Mouse (Mus musculus): ENCODE results near the gene Nfatc3. TPM values are rescaled to one million over a fixed set of nuclear protein-coding genes. Genes with fewer than 3 reads are reported as not detected.
A peak's percentile ranks its signal among the peaks of the same experiment; 100 is the strongest.
"Not testable (repeated sequence)": the region's sequence is repeated elsewhere in the genome, so short reads cannot be mapped to it uniquely, and the experiment has no call there.

Gene Nfatc3
- 102 and 103 TPM in 2 replicates for total RNA-seq (2014; fragmentation: Nextera tagmentation)
- total RNA-seq (2017) = 35.0 and 35.3 TPM in 2 replicates

DNA sequence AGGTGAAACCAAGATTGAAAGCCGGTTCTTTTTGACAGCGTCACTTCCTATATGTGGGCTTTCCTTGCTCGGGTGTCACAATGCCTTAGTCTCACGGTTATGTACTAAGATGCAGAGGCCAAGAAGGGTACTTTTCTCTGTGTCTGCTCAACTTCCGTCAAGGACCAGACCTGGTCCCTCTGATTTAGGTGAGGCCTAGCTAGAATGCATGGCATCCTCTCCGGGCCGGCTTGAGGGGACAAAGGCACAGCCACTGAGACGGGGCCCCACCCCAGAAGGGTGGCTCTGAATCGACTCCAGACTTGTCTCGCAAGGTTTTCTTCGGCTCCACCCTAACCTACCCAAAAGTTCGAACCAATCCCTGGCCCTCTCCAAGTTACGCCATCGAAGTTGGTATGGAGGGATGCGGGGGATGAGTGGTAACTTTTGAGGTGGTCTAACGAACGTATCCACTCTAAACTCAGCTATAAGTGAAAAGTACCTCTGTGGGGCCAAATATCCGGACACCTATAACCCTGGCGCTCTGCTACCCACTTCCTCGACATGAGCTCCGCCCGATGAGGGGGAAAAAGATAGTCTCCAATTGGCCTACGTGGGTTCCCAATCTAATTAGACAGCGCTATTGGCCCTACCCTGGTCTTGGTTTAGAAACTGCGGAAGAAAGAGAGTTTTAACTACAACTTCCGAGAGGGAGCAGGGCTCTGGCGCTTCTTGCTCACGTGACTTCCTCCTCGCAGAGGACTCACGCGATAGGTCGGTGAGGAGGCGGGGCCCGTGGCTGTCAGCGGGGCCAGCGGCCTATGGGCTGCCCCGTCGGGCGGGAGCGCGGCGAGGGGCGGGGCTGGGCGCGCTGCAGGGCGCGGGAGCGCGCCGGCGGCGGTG lies at the start of gene Nfatc3:
Gene Nfatc3, plus strand, starts transcription at position 110 of the 882 bp plus-strand sequence.
- ATAC-seq (replicated peaks; ENCODE audit: low FRiP score, low TSS enrichment, poor library complexity, severe bottlenecking) = peak; percentile 90

DNA sequence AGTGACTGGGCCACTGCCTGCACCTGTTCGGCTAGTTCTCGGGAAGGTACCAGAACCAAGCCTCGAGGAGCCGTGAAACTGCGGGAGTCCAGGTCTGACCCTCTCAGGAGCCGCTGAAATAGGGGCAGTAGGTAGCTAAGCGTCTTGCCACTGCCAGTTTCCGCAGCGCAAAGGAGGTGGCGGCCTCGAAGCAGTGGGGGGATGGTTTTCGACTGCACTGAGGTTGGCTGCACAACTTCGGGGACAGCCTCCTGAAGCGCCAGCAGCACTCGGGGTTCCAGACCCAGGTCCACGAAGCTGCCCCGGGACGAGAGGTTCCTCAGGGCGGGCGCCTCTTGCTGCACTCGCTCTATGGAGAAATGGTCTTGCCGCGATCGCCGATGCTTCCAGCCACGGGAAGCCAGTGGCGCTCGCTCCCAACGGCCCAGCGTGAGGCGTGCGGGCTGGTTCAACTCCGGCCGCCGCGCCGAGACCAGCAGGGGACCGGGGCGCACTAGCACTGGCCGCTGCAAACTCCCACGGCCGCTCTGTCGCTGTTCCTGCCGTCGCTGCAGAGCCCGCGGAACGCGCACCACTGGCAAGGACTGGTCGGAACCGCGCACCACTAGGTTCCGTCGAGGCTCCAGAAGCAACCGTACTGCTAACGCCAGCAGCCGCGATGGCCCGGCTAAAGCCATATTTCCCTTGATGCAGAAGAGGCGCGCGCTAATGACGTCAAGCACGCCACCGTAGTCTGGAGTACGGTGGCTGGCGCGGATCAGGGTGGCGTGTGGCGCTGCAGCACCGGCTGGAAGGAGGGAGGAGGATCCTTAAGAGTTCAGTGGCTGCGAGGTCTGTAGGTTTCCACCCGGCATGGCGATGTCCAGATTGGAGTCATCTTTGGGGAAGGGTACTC lies 47.6 kb upstream of the Nfatc3 start:
- ATAC-seq (replicated peaks; ENCODE audit: low FRiP score, low TSS enrichment, poor library complexity, severe bottlenecking) = peak; percentile 91

DNA sequence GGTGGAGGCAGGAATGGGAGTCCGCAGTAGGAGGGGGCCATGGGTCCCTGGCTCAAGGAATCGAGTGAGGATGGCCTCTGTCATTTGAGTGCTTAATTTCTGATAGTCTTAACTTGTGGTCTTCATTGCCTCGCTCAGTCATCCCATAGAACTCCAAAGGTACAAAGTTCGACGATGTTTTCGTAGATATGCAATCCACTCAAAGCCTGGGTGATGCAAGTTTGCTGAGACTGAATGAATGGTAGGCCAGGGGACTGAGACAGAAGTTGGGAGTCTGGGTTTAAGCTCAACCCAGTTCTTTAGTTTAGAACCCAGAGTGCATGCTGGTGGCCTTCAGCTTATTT lies 47.0 kb upstream of the Nfatc3 start, which contains the start of gene Ddx28:
Gene Ddx28, minus strand, starts transcription at position 240 of the 344 bp plus-strand sequence.
- ATAC-seq (replicated peaks; ENCODE audit: low FRiP score, low TSS enrichment, poor library complexity, severe bottlenecking) = peak; percentile 15; the same call in 1 of the 2 replicates

DNA sequence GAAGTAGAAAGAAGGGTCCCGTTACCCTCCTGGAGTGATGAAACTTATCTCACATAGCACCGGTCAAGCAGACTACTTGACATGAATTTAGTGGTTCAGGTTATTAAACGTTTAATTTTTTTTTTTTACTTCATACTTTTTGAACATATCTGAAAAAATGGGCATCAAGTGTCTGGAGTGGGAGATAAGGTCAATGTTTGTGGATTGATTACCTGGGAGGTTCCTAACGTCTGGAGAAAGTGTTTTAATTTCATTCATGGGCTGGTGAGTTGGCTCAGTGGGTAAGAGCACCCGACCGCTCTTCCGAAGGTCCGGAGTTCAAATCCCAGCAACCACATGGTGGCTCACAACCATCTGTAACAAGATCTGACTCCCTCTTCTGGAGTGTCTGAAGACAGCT lies 46.4 kb upstream of the Nfatc3 start:
- ATAC-seq (replicated peaks; ENCODE audit: low FRiP score, low TSS enrichment, poor library complexity, severe bottlenecking) = not testable (repeated sequence)

DNA sequence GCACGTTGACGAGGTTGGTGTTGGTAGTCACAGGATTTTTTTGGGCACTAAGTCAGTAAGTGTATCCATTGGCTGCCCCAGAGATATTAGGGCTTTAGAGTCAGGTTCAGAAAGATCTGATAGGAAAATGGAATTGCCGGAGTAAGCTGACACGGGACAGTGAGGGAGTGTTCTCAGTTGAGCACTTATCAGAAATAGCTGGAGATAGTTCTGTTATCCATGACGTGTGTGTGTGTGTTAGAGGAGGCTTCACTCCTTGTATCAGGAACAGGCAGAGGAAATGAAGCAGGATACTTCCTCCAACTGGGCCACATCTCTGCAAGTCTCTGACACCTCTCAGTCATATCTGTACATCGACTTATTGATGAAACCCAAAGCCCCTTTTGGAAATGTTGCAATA lies 42.4 kb upstream of the Nfatc3 start:
- ATAC-seq (replicated peaks; ENCODE audit: low FRiP score, low TSS enrichment, poor library complexity, severe bottlenecking) = peak; percentile 10; the same call in 1 of the 2 replicates

DNA sequence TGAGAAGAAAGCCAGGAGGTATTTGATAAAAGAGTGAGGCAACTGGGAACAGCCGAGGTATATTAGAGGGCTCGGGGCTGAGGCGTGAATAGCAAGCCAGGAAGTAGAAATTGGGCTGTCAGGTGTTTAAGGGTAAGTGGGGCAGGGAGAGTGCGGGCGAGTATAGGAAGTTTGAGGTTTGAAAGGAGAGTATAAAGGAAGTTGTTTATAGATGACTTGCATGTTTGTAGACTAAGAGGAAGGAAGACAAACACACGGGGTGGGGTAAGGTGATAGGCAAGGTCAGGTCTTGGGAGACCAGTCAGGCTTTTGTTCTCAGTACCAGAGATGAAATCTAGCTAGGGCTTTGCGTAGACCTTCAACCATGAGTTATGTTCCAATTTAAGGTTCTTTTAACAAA lies 41.5 kb upstream of the Nfatc3 start:
- ATAC-seq (replicated peaks; ENCODE audit: low FRiP score, low TSS enrichment, poor library complexity, severe bottlenecking) = no peak

DNA sequence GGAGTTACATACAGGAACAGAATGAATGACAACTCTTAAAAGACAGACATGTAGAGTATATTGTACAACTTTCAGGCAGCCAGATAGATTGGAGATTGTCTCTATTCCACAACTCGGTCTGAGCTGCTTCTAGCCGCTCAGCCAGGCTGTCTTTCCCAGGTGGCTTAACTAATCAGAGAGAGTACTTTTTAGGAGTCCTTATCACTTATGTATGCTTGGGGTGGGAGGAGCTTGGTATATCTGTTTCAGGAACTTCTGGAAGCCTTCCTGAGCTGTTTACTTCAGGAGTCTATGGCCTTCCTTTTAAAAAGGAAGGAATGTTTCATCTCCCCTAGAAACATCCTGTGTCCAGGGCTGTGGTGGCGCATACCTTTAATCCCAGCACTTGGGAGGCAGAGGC lies 40.6 kb upstream of the Nfatc3 start:
- no peak for ATAC-seq (replicated peaks; ENCODE audit: low FRiP score, low TSS enrichment, poor library complexity, severe bottlenecking)

DNA sequence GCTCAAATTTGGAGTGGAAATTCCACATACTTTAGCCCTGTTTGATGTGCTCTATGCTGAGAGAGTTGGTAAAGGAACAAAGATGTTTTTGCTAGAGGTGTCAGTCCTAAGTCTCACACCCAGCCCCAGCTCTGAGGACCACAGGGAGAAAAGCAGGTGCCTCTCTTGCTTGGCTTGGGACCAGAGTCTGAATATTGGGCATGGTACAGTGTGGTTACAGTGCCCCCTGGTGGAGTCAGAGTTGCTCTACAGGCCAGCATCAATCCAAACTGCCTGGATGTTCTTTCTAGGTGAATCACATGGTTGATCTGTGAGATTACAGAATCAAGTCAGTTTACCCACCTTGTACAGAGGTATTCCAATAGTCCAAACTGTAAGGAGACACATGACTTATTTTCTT lies 36.2 kb upstream of the Nfatc3 start:
- ATAC-seq (replicated peaks; ENCODE audit: low FRiP score, low TSS enrichment, poor library complexity, severe bottlenecking) = peak; percentile 85

DNA sequence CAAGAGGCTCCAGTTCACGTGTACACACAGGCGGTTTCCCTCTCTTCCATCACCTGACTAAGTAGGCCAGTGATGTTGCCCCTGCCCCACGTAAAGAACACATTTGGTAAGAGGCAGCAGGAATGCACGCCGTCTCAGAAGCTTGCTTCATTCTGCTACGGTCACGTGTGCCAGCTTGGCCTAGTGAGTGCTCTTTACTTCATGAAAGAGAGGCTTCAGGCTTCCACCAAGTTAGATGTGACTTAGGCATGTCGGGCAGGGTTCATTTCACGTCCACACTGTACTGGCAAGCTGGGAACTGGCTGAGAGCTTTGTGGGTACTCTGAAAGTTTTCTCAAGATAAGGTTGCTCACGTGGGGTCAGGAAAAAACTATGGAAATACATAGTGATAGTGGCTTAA lies 19.9 kb upstream of the Nfatc3 start:
- ATAC-seq (replicated peaks; ENCODE audit: low FRiP score, low TSS enrichment, poor library complexity, severe bottlenecking) = no peak

DNA sequence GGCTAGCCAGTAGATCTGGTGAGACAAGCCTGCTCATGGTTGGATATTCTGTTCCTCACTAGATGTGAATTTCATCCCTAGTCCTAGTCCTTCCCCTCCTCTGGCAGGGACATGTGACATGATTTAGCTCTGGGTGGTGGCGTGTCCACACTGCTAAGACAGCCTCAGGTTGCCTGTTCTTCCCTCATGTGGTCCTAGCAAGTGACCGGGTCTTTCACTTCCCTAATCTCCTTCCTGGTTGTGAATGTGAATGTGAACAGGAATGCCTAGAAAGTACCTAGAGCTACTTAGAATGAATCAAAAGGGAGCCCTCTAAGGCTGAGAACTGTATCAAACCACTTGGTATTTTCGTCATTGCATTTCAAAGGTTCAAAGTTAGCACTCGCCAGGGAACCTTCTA lies 19.0 kb upstream of the Nfatc3 start:
- ATAC-seq (replicated peaks; ENCODE audit: low FRiP score, low TSS enrichment, poor library complexity, severe bottlenecking) = no peak

DNA sequence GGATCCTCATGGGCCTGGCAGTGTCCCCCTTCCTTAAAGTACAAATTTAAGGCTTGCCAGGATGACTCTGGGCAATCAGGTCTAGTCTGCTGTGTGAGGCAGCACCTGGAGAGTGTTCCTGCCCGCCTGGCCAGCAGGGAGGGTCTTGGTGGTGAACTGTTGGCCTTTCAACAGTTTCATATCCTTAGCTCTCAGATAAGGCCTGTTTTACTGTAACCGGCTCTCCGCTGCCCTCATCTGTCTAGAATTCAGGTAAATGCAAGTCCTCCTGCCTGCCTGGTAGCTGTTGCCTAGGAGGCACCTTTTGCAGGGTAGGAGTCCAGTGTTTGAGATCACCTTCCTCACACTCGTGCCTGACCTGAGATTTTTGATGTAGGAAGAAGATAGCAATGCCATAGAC lies 18.4 kb upstream of the Nfatc3 start:
- ATAC-seq (replicated peaks; ENCODE audit: low FRiP score, low TSS enrichment, poor library complexity, severe bottlenecking) = no peak

DNA sequence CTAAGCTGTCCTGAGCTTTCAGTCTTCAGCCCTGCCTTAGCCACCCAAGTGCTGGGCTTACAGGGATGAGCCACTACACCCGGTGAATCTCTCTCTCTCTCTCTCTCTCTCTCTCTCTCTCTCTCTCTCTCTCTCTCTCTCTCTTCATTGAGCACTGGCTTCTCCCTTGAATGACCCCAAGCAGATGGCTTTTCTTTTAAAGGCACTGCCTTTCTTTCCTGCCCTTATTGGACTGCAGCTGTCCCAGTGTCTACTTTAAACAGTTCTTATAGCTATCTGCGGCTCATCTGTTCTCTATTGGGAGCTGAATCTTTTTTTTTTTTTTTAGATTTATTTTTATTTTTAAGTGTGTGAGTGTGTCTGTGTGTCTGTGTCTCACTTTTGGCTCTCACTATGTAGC lies 15.6 kb upstream of the Nfatc3 start:
- ATAC-seq (replicated peaks; ENCODE audit: low FRiP score, low TSS enrichment, poor library complexity, severe bottlenecking) = no peak

DNA sequence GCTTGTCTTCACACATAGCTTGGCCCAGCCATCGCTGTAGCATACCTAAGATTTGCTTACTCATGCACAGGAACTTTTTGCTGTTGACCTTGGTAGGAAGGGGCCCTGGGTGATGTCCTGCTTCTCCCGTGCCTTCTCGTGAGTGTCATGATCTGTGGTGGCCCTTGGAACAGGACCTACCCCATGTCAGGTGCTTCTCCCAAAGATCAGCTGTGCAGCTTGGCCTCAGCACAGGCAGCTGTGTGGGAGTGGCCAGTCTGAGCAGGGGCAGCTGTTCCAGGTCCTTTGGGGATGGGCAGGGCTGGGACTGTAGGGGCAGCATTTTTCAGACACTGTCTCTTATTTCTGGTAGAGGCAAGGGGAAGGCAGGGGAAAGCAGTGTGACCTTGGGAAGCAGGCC lies 14.5 kb upstream of the Nfatc3 start:
- ATAC-seq (replicated peaks; ENCODE audit: low FRiP score, low TSS enrichment, poor library complexity, severe bottlenecking) = peak; percentile 31; the same call in 1 of the 2 replicates

DNA sequence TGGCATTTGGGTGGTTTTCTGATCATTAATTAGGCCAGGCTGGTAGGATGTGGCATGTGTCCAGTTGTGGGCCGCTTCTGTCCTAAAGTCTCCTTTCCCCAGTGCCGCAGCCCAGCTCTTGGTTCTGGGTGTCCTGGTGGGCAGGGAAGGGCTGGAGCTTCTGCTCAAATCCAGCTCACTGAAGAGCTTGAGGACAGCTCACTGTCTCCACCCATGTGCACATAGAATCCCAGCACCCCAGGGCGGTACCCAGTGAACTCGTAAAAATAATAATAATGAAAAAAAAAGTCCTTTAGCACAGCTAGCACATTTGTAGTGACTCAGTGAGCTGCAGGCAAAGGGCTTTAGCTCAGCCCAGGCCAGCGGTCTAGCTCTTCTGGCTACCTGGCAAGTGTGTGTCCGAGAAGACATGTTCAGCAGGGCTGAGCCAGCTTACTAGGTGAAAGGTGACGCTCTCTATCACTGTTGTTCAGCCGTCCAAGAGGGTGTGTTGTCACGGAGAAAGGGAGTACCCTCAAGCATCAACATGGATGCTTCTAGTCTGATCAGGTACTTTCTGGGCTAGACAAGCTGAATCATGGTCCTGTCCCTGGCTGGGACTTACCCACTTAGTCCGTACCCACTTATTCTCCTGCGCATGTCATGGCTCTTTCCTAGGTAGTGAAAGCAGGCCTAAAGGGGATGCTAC lies 11.6 kb upstream of the Nfatc3 start:
- ATAC-seq (replicated peaks; ENCODE audit: low FRiP score, low TSS enrichment, poor library complexity, severe bottlenecking) = no peak

DNA sequence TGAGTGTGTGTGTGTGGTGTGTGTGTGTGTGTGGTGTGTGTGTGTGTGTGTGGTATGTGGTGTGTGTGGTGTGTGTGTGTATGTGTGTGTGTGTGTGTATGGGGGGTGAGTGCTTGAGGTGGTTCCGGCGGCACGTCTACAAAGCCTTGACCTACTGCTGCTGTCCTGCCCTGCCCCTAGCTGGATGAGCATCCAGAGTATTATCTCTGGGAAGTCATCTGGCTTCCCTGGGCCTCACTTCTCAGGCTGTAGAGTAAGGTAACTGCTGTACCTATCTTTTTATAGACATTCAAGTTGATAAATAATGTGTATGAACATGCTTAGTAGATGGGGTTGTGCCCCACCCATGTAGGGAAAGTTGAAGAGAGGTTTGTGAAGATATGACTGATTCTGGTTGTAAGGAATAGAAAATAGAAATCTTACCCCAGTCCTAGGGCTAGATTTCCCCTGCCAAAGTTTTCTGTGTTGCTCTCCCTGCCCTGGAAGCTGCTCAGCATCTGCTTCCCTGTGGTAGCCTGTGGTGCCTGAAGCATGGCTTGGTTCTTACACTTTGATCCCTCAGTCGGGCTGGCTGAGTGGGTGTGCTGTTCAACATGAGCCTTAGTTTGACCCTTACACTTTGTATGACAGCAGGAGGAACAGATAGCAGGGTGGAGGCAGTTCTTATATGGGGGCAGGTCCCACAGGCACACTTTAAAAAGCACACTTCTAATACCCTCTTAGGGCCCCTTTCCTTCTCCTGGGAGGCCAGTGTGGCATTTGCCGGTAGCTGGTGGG lies 10.6 kb upstream of the Nfatc3 start:
- no peak for ATAC-seq (replicated peaks; ENCODE audit: low FRiP score, low TSS enrichment, poor library complexity, severe bottlenecking)

DNA sequence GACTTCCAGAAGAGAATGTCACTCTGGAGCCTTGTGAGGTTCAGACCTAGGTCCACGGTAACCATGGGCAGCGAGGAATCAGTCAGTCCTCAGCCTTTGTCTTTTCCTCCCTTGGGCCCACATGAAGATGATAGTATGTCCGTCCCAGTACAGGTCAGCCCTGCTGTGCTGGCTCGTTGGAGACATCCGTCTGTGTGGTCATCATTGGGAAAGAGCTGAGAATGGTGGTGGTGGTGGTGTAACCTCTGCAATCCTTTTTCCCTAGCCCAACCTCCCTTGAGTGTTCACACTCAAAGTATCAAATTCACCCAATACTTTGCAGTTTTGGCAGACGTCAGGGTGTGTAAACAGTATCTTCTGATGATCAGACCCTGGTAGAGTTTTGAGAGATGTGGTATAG lies 8.8 kb upstream of the Nfatc3 start:
- no peak for ATAC-seq (replicated peaks; ENCODE audit: low FRiP score, low TSS enrichment, poor library complexity, severe bottlenecking)

DNA sequence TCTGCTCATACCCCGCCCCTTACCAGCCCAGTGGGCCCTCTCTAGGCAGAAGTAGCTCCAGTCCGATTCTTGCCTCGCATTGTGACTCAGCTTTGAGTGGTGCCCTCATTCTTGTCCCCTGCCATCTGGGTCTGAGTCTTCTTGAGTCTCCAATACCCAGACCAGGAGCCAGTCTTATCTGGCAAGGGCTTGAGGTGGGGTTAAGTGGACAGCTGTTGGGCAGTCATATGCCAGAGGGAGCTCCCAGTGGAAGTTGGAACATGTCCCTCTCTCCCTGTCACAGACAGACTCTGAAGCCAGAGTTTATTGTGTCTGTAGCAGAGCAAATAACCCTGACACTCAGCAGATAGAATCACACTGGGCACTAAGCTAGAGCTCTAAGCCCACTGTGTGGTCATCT lies 7.6 kb upstream of the Nfatc3 start:
- no peak for ATAC-seq (replicated peaks; ENCODE audit: low FRiP score, low TSS enrichment, poor library complexity, severe bottlenecking)

DNA sequence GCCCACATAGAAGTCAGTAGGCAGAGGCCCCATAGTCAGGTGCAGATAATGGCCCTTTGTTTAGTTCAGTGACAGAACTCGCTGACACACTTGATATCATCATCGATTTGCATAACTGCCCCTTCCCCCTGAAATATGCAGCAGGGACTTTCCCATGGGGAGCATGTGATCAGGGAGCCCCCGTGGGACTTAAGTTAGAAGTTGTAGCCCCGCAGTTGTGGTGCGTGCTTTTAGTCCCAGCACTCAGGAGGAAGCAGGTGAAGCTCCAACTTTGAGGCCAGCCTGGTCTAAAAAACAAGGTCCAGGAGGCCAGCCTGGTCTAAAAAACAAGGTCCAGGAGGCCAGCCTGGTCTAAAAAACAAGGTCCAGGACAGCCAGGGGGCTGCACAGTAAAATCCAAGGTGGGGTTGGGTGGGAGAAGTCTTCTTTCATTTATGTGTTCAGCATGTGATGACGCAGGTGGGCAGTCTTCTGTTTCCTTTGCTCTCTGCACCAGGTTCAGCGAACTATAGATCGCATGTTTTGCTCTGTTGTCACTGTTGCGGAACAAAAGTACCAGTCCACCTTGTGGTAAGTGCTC lies 6.0 kb upstream of the Nfatc3 start:
- no peak for ATAC-seq (replicated peaks; ENCODE audit: low FRiP score, low TSS enrichment, poor library complexity, severe bottlenecking)

Measured in megakaryocyte-erythroid progenitor cell, adult 5-6 weeks (primary cell).